Mouse (Mus musculus) heart, embryonic 13.5 days (tissue): ENCODE results near the gene Lmtk3. TPM values are rescaled to one million over a fixed set of nuclear protein-coding genes. Genes with fewer than 3 reads are reported as not detected.

Experiments used
- ATAC-seq: fragments of 200-750 bp; cut with Nextera tagmentation; 2 replicates; pipeline ENCODE4 v1.8.0; 2017; ENCODE audit warnings: moderate TSS enrichment; ENCODE audit not compliant: insufficient number of reproducible peaks, low FRiP score, low TSS enrichment; ENCODE audit errors: extremely low read depth
- H3K27ac ChIP-seq: fragments of 300-500 bp; sonication (generic); replicated peaks from 2 replicates; pipeline ENCODE4 v1.5.1; 2015; ENCODE audit warnings: moderate library complexity, mild to moderate bottlenecking, inconsistent platforms
- H3K27me3 ChIP-seq: fragments of 300-500 bp; sonication (generic); replicated peaks from 2 replicates; pipeline ENCODE4 v1.6.1; 2015; ENCODE audit warnings: mild to moderate bottlenecking, inconsistent platforms
- H3K36me3 ChIP-seq: fragments of 300-500 bp; sonication (generic); 2 replicates; pipeline ENCODE4 v1.6.1; 2015; ENCODE audit warnings: mild to moderate bottlenecking, inconsistent platforms
- H3K4me1 ChIP-seq: fragments of 300-500 bp; sonication (generic); 2 replicates; pipeline ENCODE4 v1.6.1; 2015; ENCODE audit warnings: inconsistent platforms
- H3K4me2 ChIP-seq: fragments of 300-500 bp; sonication (generic); 2 replicates; pipeline ENCODE4 v1.6.1; 2015; ENCODE audit warnings: inconsistent platforms, mild to moderate bottlenecking, moderate library complexity
- H3K4me3 ChIP-seq: fragments of 300-500 bp; sonication (generic); 2 replicates; pipeline ENCODE4 v1.5.1; 2015; ENCODE audit warnings: moderate library complexity, mild to moderate bottlenecking, inconsistent platforms
- H3K9ac ChIP-seq: fragments of 300-500 bp; sonication (generic); 2 replicates; pipeline ENCODE4 v1.6.1; 2015; ENCODE audit warnings: inconsistent platforms, mild to moderate bottlenecking, moderate library complexity
- H3K9me3 ChIP-seq: fragments of 300-500 bp; sonication (generic); 2 replicates; pipeline ENCODE4 v1.6.1; 2016; ENCODE audit warnings: inconsistent platforms
- WGBS: fragments of 180-500 bp; shearing (Covaris S2); methylation state at CpG from one replicate; pipeline ENCODE4 v1.1.7; 2015; ENCODE audit warnings: mixed read lengths; 5-methylcytosine and 5-hydroxymethylcytosine counted together
- polyA plus RNA-seq: library from polyadenylated mRNA; unstranded; fragments of >200 nt; fragmentation: Nextera tagmentation; extraction: Ambion mirVana; gene quantifications from 2 replicates; pipeline ENCODE4 v1.2.1, GENCODE M21; 2015

Lmtk3 gene
- polyA plus RNA-seq: 0.62 and 0.80 TPM in 2 replicates

GRCm38 (mm10) chr7:45783511-45784091 lies at the start of gene Lmtk3:
Gene Lmtk3, plus strand, starts transcription at chr7:45783738.
- H3K4me1 ChIP-seq: peaks cover 40% of the 10 kb centered on the region
- H3K4me2 ChIP-seq: peak within 1 kb of the TSS; percentile 84
- peak within 1 kb of the TSS; percentile 67 for H3K4me3 ChIP-seq
- H3K36me3 ChIP-seq: no peaks in the 10 kb centered on the region
- H3K27me3 ChIP-seq: peaks cover 89% of the 10 kb centered on the region
- no peak for ATAC-seq
- WGBS: 2% methylated on average over 38 of the region's 38 CpGs
- peak within 1 kb of the TSS; percentile 83 for H3K9ac ChIP-seq
- H3K27ac ChIP-seq: no peak within 1 kb of the TSS
- no peaks in the 10 kb centered on the region for H3K9me3 ChIP-seq

GRCm38 (mm10) chr7:45739162-45739763 lies 44.3 kb upstream of the Lmtk3 start:
- H3K27me3 ChIP-seq: peaks cover 14% of the 10 kb centered on the region
- no peak overlapping the region for H3K4me2 ChIP-seq
- H3K4me3 ChIP-seq: no peak overlapping the region
- H3K36me3 ChIP-seq: no peaks in the 10 kb centered on the region
- H3K27ac ChIP-seq: no peak overlapping the region
- no peak overlapping the region for H3K9ac ChIP-seq
- H3K9me3 ChIP-seq: no peaks in the 10 kb centered on the region
- 9% methylated on average over 9 of the region's 9 CpGs for WGBS
- no peak for ATAC-seq
- peaks cover 10% of the 10 kb centered on the region; the same call in 1 of the 2 replicates for H3K4me1 ChIP-seq

GRCm38 (mm10) chr7:45739820-45740219 lies 43.7 kb upstream of the Lmtk3 start:
- Histone ChIP-seq H3K9me3 (no peaks in the 10 kb centered on the region), H3K4me3 (no peak overlapping the region), H3K27me3 (peaks cover 14% of the 10 kb centered on the region), H3K9ac (no peak overlapping the region), H3K4me2 (no peak overlapping the region), H3K27ac (no peak overlapping the region), H3K36me3 (no peaks in the 10 kb centered on the region), H3K4me1 (peaks cover 10% of the 10 kb centered on the region; the same call in 1 of the 2 replicates)
- ATAC-seq: no peak
- 71% methylated on average over 10 of the region's 10 CpGs for WGBS

- H3K27ac ChIP-seq: no peak overlapping the region
- no peaks in the 10 kb centered on the region for H3K36me3 ChIP-seq
- 71% methylated on average over 12 of the region's 12 CpGs for WGBS
- H3K9me3 ChIP-seq: no peaks in the 10 kb centered on the region
- ATAC-seq: no peak
- H3K4me3 ChIP-seq: peak overlapping the region; percentile 38; the same call in 1 of the 2 replicates
- H3K27me3 ChIP-seq: peaks cover 14% of the 10 kb centered on the region
- peak overlapping the region; percentile 59; the same call in 1 of the 2 replicates for H3K9ac ChIP-seq
- peak overlapping the region; percentile 56; the same call in 1 of the 2 replicates for H3K4me2 ChIP-seq
- H3K4me1 ChIP-seq: peaks cover 10% of the 10 kb centered on the region; the same call in 1 of the 2 replicates
These were observed 42.2 kb upstream of the Lmtk3 start for GRCm38 (mm10) chr7:45741308-45741707.

GRCm38 (mm10) chr7:45741777-45742176 lies 41.8 kb upstream of the Lmtk3 start:
- Histone ChIP-seq H3K27ac (no peak overlapping the region), H3K9me3 (no peaks in the 10 kb centered on the region; the same call in 1 of the 2 replicates), H3K4me1 (peaks cover 10% of the 10 kb centered on the region; the same call in 1 of the 2 replicates), H3K4me2 (peak overlapping the region; percentile 56), H3K4me3 (peak overlapping the region; percentile 38), H3K36me3 (no peaks in the 10 kb centered on the region), H3K9ac (peak overlapping the region; percentile 59), H3K27me3 (peaks cover 14% of the 10 kb centered on the region)
- WGBS: 33% methylated on average over 11 of the region's 11 CpGs
- ATAC-seq: no peak

- WGBS: 34% methylated on average over 19 of the region's 19 CpGs
- peaks cover 14% of the 10 kb centered on the region for H3K27me3 ChIP-seq
- no peaks in the 10 kb centered on the region; the same call in 1 of the 2 replicates for H3K9me3 ChIP-seq
- H3K4me3 ChIP-seq: peak overlapping the region; percentile 38
- ATAC-seq: no peak
- no peak overlapping the region for H3K27ac ChIP-seq
- H3K9ac ChIP-seq: peak overlapping the region; percentile 59
- H3K4me2 ChIP-seq: peak overlapping the region; percentile 56
- peaks cover 10% of the 10 kb centered on the region; the same call in 1 of the 2 replicates for H3K4me1 ChIP-seq
- H3K36me3 ChIP-seq: no peaks in the 10 kb centered on the region
These were observed 41.2 kb upstream of the Lmtk3 start for GRCm38 (mm10) chr7:45742338-45742737.

- no peaks in the 10 kb centered on the region; the same call in 1 of the 2 replicates for H3K9me3 ChIP-seq
- H3K9ac ChIP-seq: no peak overlapping the region
- no peak for ATAC-seq
- H3K4me3 ChIP-seq: no peak overlapping the region
- H3K27ac ChIP-seq: no peak overlapping the region
- peaks cover 14% of the 10 kb centered on the region for H3K27me3 ChIP-seq
- H3K4me1 ChIP-seq: peaks cover 23% of the 10 kb centered on the region
- H3K36me3 ChIP-seq: no peaks in the 10 kb centered on the region
- no peak overlapping the region for H3K4me2 ChIP-seq
- WGBS: 27% methylated on average over 2 of the region's 2 CpGs
These were observed 39.2 kb upstream of the Lmtk3 start for GRCm38 (mm10) chr7:45744387-45744786.

- Histone ChIP-seq H3K27ac (no peak overlapping the region), H3K9me3 (no peaks in the 10 kb centered on the region; the same call in 1 of the 2 replicates), H3K4me3 (no peak overlapping the region), H3K4me2 (no peak overlapping the region), H3K4me1 (peaks cover 29% of the 10 kb centered on the region), H3K27me3 (peaks cover 8% of the 10 kb centered on the region), H3K9ac (no peak overlapping the region), H3K36me3 (no peaks in the 10 kb centered on the region)
- 57% methylated on average over 6 of the region's 6 CpGs for WGBS
- ATAC-seq: no peak
These were observed 37.0 kb upstream of the Lmtk3 start for GRCm38 (mm10) chr7:45746518-45746917.

GRCm38 (mm10) chr7:45747450-45747849 lies 36.1 kb upstream of the Lmtk3 start:
- H3K4me2 ChIP-seq: no peak overlapping the region
- H3K9ac ChIP-seq: no peak overlapping the region
- no peak overlapping the region for H3K4me3 ChIP-seq
- 72% methylated on average over 5 of the region's 5 CpGs for WGBS
- peaks cover 20% of the 10 kb centered on the region for H3K4me1 ChIP-seq
- H3K27ac ChIP-seq: no peak overlapping the region
- H3K36me3 ChIP-seq: no peaks in the 10 kb centered on the region
- no peaks in the 10 kb centered on the region; the same call in 1 of the 2 replicates for H3K9me3 ChIP-seq
- ATAC-seq: no peak
- H3K27me3 ChIP-seq: peaks cover under 1% of the 10 kb centered on the region; the same call in 1 of the 2 replicates

GRCm38 (mm10) chr7:45748110-45748509 lies 35.4 kb upstream of the Lmtk3 start:
- ATAC-seq: no peak

GRCm38 (mm10) chr7:45749401-45749800 lies 34.1 kb upstream of the Lmtk3 start:
- Histone ChIP-seq H3K9me3 (no peaks in the 10 kb centered on the region; the same call in 1 of the 2 replicates), H3K9ac (peak overlapping the region; percentile 37), H3K36me3 (no peaks in the 10 kb centered on the region), H3K4me2 (no peak overlapping the region), H3K27ac (no peak overlapping the region), H3K27me3 (0 out of 2 replicates have a peak, but pooled peaks cover 6% of the 10 kb centered on the region), H3K4me3 (no peak overlapping the region), H3K4me1 (peaks cover 20% of the 10 kb centered on the region)
- 44% methylated on average over 8 of the region's 10 CpGs for WGBS
- ATAC-seq: no peak

More at GRCm38 (mm10) chr7:45748110-45748509, 35.4 kb upstream of the Lmtk3 start:
- Histone ChIP-seq H3K27ac (no peak overlapping the region), H3K4me2 (no peak overlapping the region), H3K4me3 (no peak overlapping the region), H3K9ac (0 out of 2 replicates have a peak overlapping the region, but pooled peaks have one; percentile 10), H3K4me1 (peaks cover 20% of the 10 kb centered on the region), H3K9me3 (no peaks in the 10 kb centered on the region; the same call in 1 of the 2 replicates), H3K36me3 (no peaks in the 10 kb centered on the region), H3K27me3 (peaks cover 3% of the 10 kb centered on the region; the same call in 1 of the 2 replicates)
- 63% methylated on average over 7 of the region's 7 CpGs for WGBS
